Mouse (Mus musculus) kidney, embryonic 16.5 days (tissue): Measurements from ENCODE around the gene Zfp398. TPM values are rescaled to one million over a fixed set of nuclear protein-coding genes. Genes with fewer than 3 reads are reported as not detected.
A peak's percentile ranks its signal among the peaks of the same experiment; 100 is the strongest.
"Not testable (repeated sequence)": the region's sequence is repeated elsewhere in the genome, so short reads cannot be mapped to it uniquely, and the experiment has no call there.

Source experiments
- ATAC-seq: fragments of 200-750 bp; cut with Nextera tagmentation; 2 replicates; pipeline ENCODE4 v1.8.0; 2017; ENCODE audit warnings: moderate TSS enrichment; ENCODE audit not compliant: low FRiP score, low TSS enrichment
- H3K27ac ChIP-seq: fragments of 300-500 bp; sonication (generic); 2 replicates; pipeline ENCODE4 v1.5.1; 2014; ENCODE audit warnings: low read length
- H3K27me3 ChIP-seq: fragments of 300-500 bp; sonication (generic); 2 replicates; pipeline ENCODE4 v1.6.1; 2014; ENCODE audit warnings: low read length, control low read depth, mixed read lengths; ENCODE audit not compliant: insufficient read depth
- H3K36me3 ChIP-seq: fragments of 300-500 bp; sonication (generic); 2 replicates; pipeline ENCODE4 v1.6.1; 2014; ENCODE audit warnings: low read length, control low read depth, mixed read lengths; ENCODE audit not compliant: insufficient read depth
- H3K4me1 ChIP-seq: fragments of 300-500 bp; sonication (generic); 2 replicates; pipeline ENCODE4 v1.6.1; 2014; ENCODE audit warnings: low read length, control low read depth, mixed read lengths; ENCODE audit not compliant: insufficient read depth
- H3K4me2 ChIP-seq: fragments of 300-500 bp; sonication (generic); replicated peaks from 2 replicates; pipeline ENCODE4 v1.6.1; 2014; ENCODE audit warnings: low read depth, low read length
- H3K4me3 ChIP-seq: fragments of 300-500 bp; sonication (generic); 2 replicates; pipeline ENCODE4 v1.5.1; 2014; ENCODE audit warnings: mild to moderate bottlenecking, low read length
- H3K9ac ChIP-seq: fragments of 300-500 bp; sonication (generic); replicated peaks from 2 replicates; pipeline ENCODE4 v1.6.1; 2014; ENCODE audit warnings: low read length
- H3K9me3 ChIP-seq: fragments of 300-500 bp; sonication (generic); 2 replicates; pipeline ENCODE4 v1.6.1; 2016; ENCODE audit warnings: low read length, control low read depth
- WGBS: fragments of 180-500 bp; shearing (Covaris S2); extraction: QIAGEN DNeasy Blood & Tissue Kit; methylation state at CpG from one replicate; pipeline ENCODE4 v1.1.7; 2014; 5-methylcytosine and 5-hydroxymethylcytosine counted together
- polyA plus RNA-seq: library from polyadenylated mRNA; unstranded; fragments of >200 nt; fragmentation: Nextera tagmentation; extraction: Ambion mirVana; gene quantifications from 2 replicates; pipeline ENCODE4 v1.2.1, GENCODE M21; 2015

Gene Zfp398
- polyA plus RNA-seq, 1 experiment from 2014 or later: 9.1 TPM

GRCm38 (mm10) chr6:47841077-47841476, 5.6 kb downstream of the Zfp398 start:
- H3K4me3 ChIP-seq: no peak overlapping the region
- no peak overlapping the region for H3K27ac ChIP-seq
- WGBS: 96% methylated on average over 1 of the region's 1 CpGs
- H3K4me2 ChIP-seq: no peak overlapping the region
- no peak for ATAC-seq
- H3K9me3 ChIP-seq: no peaks in the 10 kb centered on the region
- 0 out of 2 replicates have a peak, but pooled peaks cover 13% of the 10 kb centered on the region for H3K36me3 ChIP-seq
- no peaks in the 10 kb centered on the region for H3K4me1 ChIP-seq
- H3K27me3 ChIP-seq: no peaks in the 10 kb centered on the region
- H3K9ac ChIP-seq: no peak overlapping the region

DNA sequence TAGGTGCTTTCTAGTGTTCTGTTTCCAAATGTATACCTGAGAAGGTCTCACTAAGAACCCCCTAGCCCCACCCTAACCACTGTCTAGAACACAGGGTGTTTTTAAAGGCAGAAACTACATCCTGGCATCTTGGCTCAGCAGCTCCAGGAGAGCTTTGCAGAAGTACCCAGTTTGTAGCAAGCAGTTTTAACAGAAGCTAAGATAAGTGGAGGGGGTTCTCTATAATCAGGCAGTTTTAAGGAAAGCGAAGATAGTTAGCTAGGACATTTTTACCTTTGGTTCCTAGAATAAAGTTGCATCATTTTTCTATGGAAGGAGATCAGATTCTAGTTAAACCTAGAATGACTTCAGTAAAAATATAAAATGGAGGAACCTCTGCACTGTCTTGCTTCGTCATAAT, 6.4 kb downstream of the Zfp398 start:
- Histone ChIP-seq H3K9ac (no peak overlapping the region), H3K4me2 (no peak overlapping the region), H3K9me3 (no peaks in the 10 kb centered on the region), H3K4me3 (no peak overlapping the region), H3K4me1 (no peaks in the 10 kb centered on the region), H3K36me3 (0 out of 2 replicates have a peak, but pooled peaks cover 16% of the 10 kb centered on the region), H3K27ac (no peak overlapping the region), H3K27me3 (no peaks in the 10 kb centered on the region)
- 95% methylated on average over 2 of the region's 2 CpGs for WGBS
- no peak for ATAC-seq

GRCm38 (mm10) chr6:47842337-47842736, 6.9 kb downstream of the Zfp398 start:
- WGBS: 84% methylated on average over 1 of the region's 1 CpGs
- Histone ChIP-seq H3K36me3 (0 out of 2 replicates have a peak, but pooled peaks cover 18% of the 10 kb centered on the region), H3K27ac (no peak overlapping the region), H3K4me1 (no peaks in the 10 kb centered on the region), H3K9ac (no peak overlapping the region), H3K4me2 (no peak overlapping the region), H3K27me3 (no peaks in the 10 kb centered on the region), H3K9me3 (no peaks in the 10 kb centered on the region), H3K4me3 (no peak overlapping the region)
- no peak for ATAC-seq

GRCm38 (mm10) chr6:47845779-47846178, 10.3 kb downstream of the Zfp398 start:
- no peak overlapping the region for H3K4me3 ChIP-seq
- no peaks in the 10 kb centered on the region for H3K27me3 ChIP-seq
- no peak overlapping the region for H3K27ac ChIP-seq
- no peaks in the 10 kb centered on the region for H3K4me1 ChIP-seq
- H3K9me3 ChIP-seq: no peaks in the 10 kb centered on the region
- H3K4me2 ChIP-seq: no peak overlapping the region
- no peak for ATAC-seq
- no peak overlapping the region for H3K9ac ChIP-seq
- 0 out of 2 replicates have a peak, but pooled peaks cover 14% of the 10 kb centered on the region for H3K36me3 ChIP-seq

- no peak overlapping the region for H3K9ac ChIP-seq
- no peak for ATAC-seq
- H3K4me3 ChIP-seq: no peak overlapping the region
- H3K4me1 ChIP-seq: no peaks in the 10 kb centered on the region
- H3K36me3 ChIP-seq: peaks cover 26% of the 10 kb centered on the region
- 96% methylated on average over 6 of the region's 6 CpGs for WGBS
- H3K27ac ChIP-seq: no peak overlapping the region
- no peaks in the 10 kb centered on the region for H3K27me3 ChIP-seq
- H3K4me2 ChIP-seq: no peak overlapping the region
- no peaks in the 10 kb centered on the region for H3K9me3 ChIP-seq
Measured at GRCm38 (mm10) chr6:47857241-47857640, 21.8 kb downstream of the Zfp398 start.

- not testable (repeated sequence) for H3K4me2 ChIP-seq, H3K27ac ChIP-seq, H3K27me3 ChIP-seq, H3K9me3 ChIP-seq, H3K9ac ChIP-seq, ATAC-seq, H3K4me3 ChIP-seq, H3K4me1 ChIP-seq
- WGBS: 94% methylated on average over 3 of the region's 3 CpGs
- peaks cover 31% of the 10 kb centered on the region for H3K36me3 ChIP-seq
Measured at GRCm38 (mm10) chr6:47857729-47858128, 22.3 kb downstream of the Zfp398 start.

- ATAC-seq: no peak
- Histone ChIP-seq H3K27me3 (no peaks in the 10 kb centered on the region), H3K27ac (no peak overlapping the region), H3K4me3 (no peak overlapping the region), H3K9me3 (no peaks in the 10 kb centered on the region), H3K9ac (no peak overlapping the region), H3K36me3 (peaks cover 6% of the 10 kb centered on the region; the same call in 1 of the 2 replicates), H3K4me2 (no peak overlapping the region), H3K4me1 (no peaks in the 10 kb centered on the region)
- 89% methylated on average over 5 of the region's 5 CpGs for WGBS
Measured at GRCm38 (mm10) chr6:47872266-47872665, 36.8 kb downstream of the Zfp398 start.

DNA sequence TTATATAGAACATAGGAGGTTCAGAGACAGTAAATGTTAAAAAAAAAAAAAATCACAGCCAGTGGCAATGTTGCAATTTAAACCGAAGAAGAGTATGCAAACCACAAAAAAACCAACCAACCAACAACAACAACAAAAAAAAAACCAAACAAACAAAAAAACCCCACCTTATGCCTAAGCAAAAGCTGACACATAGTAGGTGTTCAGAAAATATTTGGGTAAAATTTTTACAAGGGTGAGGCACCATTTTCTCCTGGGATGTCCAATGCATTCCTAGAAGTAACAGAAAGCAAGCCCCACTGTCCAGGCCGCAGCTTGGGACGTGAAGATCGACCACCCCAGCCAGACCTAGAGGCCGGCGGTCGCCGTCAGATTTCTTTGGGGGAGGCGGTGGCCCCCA, 41.6 kb downstream of the Zfp398 start, which contains the start of gene Zfp282:
Zfp282 (plus strand) TSS at position 147 of the 400 bp plus-strand sequence.
- no peak for ATAC-seq
- Histone ChIP-seq H3K36me3 (peaks cover 20% of the 10 kb centered on the region), H3K4me3 (peak within 1 kb of the TSS; percentile 97), H3K9me3 (no peaks in the 10 kb centered on the region), H3K27ac (peak within 1 kb of the TSS; percentile 99), H3K4me1 (peaks cover 15% of the 10 kb centered on the region), H3K4me2 (peak within 1 kb of the TSS; percentile 90), H3K27me3 (no peaks in the 10 kb centered on the region), H3K9ac (peak within 1 kb of the TSS; percentile 96)
- 7% methylated on average over 9 of the region's 9 CpGs for WGBS

GRCm38 (mm10) chr6:47877461-47878132, 42.1 kb downstream of the Zfp398 start:
- H3K36me3 ChIP-seq: peaks cover 25% of the 10 kb centered on the region
- peak overlapping the region; percentile 96 for H3K9ac ChIP-seq
- WGBS: under 1% methylated on average over 62 of the region's 71 CpGs
- H3K27me3 ChIP-seq: no peaks in the 10 kb centered on the region
- peak overlapping the region; percentile 97 for H3K4me3 ChIP-seq
- H3K27ac ChIP-seq: peak overlapping the region; percentile 99
- H3K9me3 ChIP-seq: no peaks in the 10 kb centered on the region
- ATAC-seq: peak; percentile 97
- H3K4me1 ChIP-seq: peaks cover 15% of the 10 kb centered on the region
- H3K4me2 ChIP-seq: peak overlapping the region; percentile 90

- peak overlapping the region; percentile 96 for H3K9ac ChIP-seq
- peak overlapping the region; percentile 97 for H3K4me3 ChIP-seq
- WGBS: under 1% methylated on average over 11 of the region's 11 CpGs
- H3K4me2 ChIP-seq: peak overlapping the region; percentile 90
- peaks cover 15% of the 10 kb centered on the region for H3K4me1 ChIP-seq
- no peak for ATAC-seq
- no peaks in the 10 kb centered on the region for H3K9me3 ChIP-seq
- H3K27me3 ChIP-seq: no peaks in the 10 kb centered on the region
- peaks cover 30% of the 10 kb centered on the region for H3K36me3 ChIP-seq
- peak overlapping the region; percentile 99 for H3K27ac ChIP-seq
Measured at GRCm38 (mm10) chr6:47878133-47878514, 42.7 kb downstream of the Zfp398 start.
